Mouse (Mus musculus) intestine, embryonic 14.5 days (tissue): ENCODE results near the gene Gm11938. TPM values are rescaled to one million over a fixed set of nuclear protein-coding genes. Genes with fewer than 3 reads are reported as not detected.

ENCODE experiments used
- ATAC-seq: fragments of 200-750 bp; cut with Nextera tagmentation; replicated peaks from 2 replicates; pipeline ENCODE4 v1.8.0; 2017; ENCODE audit warnings: low read depth, moderate number of reproducible peaks, moderate TSS enrichment, moderate library complexity; ENCODE audit not compliant: low FRiP score, low TSS enrichment
- DNase-seq: peaks from one replicate; pipeline ENCODE4 v3.0.0-alpha.2; 2018; ENCODE audit warnings: low spot score
- H3K27ac ChIP-seq: fragments of 300-500 bp; sonication (generic); 2 replicates; pipeline ENCODE4 v1.5.1; 2014; ENCODE audit warnings: low read depth, mild to moderate bottlenecking, control low read depth
- H3K27me3 ChIP-seq: fragments of 300-500 bp; sonication (generic); replicated peaks from 2 replicates; pipeline ENCODE4 v1.6.1; 2014; ENCODE audit warnings: low read length, control low read depth; ENCODE audit not compliant: control insufficient read depth, insufficient read depth
- H3K36me3 ChIP-seq: fragments of 300-500 bp; sonication (generic); 2 replicates; pipeline ENCODE4 v1.6.1; 2014; ENCODE audit warnings: low read length, control low read depth; ENCODE audit not compliant: control insufficient read depth, insufficient read depth
- H3K4me1 ChIP-seq: fragments of 300-500 bp; sonication (generic); replicated peaks from 2 replicates; pipeline ENCODE4 v1.6.1; 2014; ENCODE audit warnings: low read length, control low read depth, mixed read lengths; ENCODE audit not compliant: control insufficient read depth, insufficient read depth
- H3K4me2 ChIP-seq: fragments of 300-500 bp; sonication (generic); 2 replicates; pipeline ENCODE4 v1.6.1; 2014; ENCODE audit warnings: low read length
- H3K4me3 ChIP-seq: fragments of 300-500 bp; sonication (generic); 2 replicates; pipeline ENCODE4 v1.5.1; 2014; ENCODE audit warnings: low read depth, low read length, control low read depth, mixed read lengths
- H3K9ac ChIP-seq: fragments of 300-500 bp; sonication (generic); 2 replicates; pipeline ENCODE4 v1.6.1; 2014; ENCODE audit warnings: mild to moderate bottlenecking, low read length
- H3K9me3 ChIP-seq: fragments of 300-500 bp; sonication (generic); 2 replicates; pipeline ENCODE4 v1.6.1; 2016; ENCODE audit warnings: low read length, control low read depth; ENCODE audit not compliant: control insufficient read depth
- WGBS: fragments of 180-500 bp; shearing (Covaris S2); extraction: QIAGEN DNeasy Blood & Tissue Kit; methylation state at CpG from one replicate; pipeline ENCODE4 v1.1.7; 2014; 5-methylcytosine and 5-hydroxymethylcytosine counted together
- polyA plus RNA-seq: library from polyadenylated mRNA; unstranded; fragments of >200 nt; fragmentation: Nextera tagmentation; extraction: Ambion mirVana; gene quantifications from 2 replicates; pipeline ENCODE4 v1.2.1, GENCODE M21; 2014

Gm11938 gene
- polyA plus RNA-seq, 1 experiment from 2014 or later = not detected

GRCm38 (mm10) chr11:99557976-99558745, 44.9 kb downstream of the Gm11938 start:
- ATAC-seq = no peak
- Histone ChIP-seq H3K27me3 (no peaks in the 10 kb centered on the region), H3K27ac (no peak overlapping the region), H3K9ac (no peak overlapping the region), H3K36me3 (no peaks in the 10 kb centered on the region), H3K4me2 (no peak overlapping the region), H3K4me3 (no peak overlapping the region), H3K4me1 (no peaks in the 10 kb centered on the region), H3K9me3 (no peaks in the 10 kb centered on the region)
- WGBS = 47% methylated on average over 3 of the region's 3 CpGs
- DNase-seq = no peak

GRCm38 (mm10) chr11:99556753-99557152, 46.4 kb downstream of the Gm11938 start, which contains the start of gene Krtap3-2:
TSS of gene Krtap3-2 (minus strand) at chr11:99556853.
- Histone ChIP-seq H3K27me3 (no peaks in the 10 kb centered on the region), H3K27ac (no peak within 1 kb of the TSS), H3K4me3 (no peak within 1 kb of the TSS), H3K9me3 (no peaks in the 10 kb centered on the region), H3K9ac (no peak within 1 kb of the TSS), H3K4me1 (no peaks in the 10 kb centered on the region), H3K4me2 (no peak within 1 kb of the TSS), H3K36me3 (no peaks in the 10 kb centered on the region)
- no peak for ATAC-seq
- DNase-seq = no peak
- WGBS = 50% methylated on average over 1 of the region's 2 CpGs

GRCm38 (mm10) chr11:99556195-99556594, 46.9 kb downstream of the Gm11938 start:
- H3K9ac ChIP-seq = no peak overlapping the region
- no peaks in the 10 kb centered on the region for H3K36me3 ChIP-seq
- 88% methylated on average over 2 of the region's 2 CpGs for WGBS

More at GRCm38 (mm10) chr11:99556195-99556594, 46.9 kb downstream of the Gm11938 start:
- H3K9me3 ChIP-seq = no peaks in the 10 kb centered on the region
- DNase-seq = no peak
- no peak overlapping the region for H3K27ac ChIP-seq
- H3K4me1 ChIP-seq = no peaks in the 10 kb centered on the region
- no peak overlapping the region for H3K4me3 ChIP-seq
- no peak overlapping the region for H3K4me2 ChIP-seq
- ATAC-seq = no peak
- no peaks in the 10 kb centered on the region for H3K27me3 ChIP-seq

Other genes starting within 250 kb of the Gm11938 start
- gene Krt28, start 228.4 kb downstream of the Gm11938 start, polyA plus RNA-seq = not detected in 2 replicates
- gene Krt10, start 213.9 kb downstream of the Gm11938 start, polyA plus RNA-seq = 26.2 and 28.5 TPM in 2 replicates
- not detected in 2 replicates for gene Krt12, start 181.0 kb downstream of the Gm11938 start, polyA plus RNA-seq
- gene Krt20, start 165.2 kb downstream of the Gm11938 start, polyA plus RNA-seq = 16.5 and 17.1 TPM in 2 replicates
- 6.0 and 9.2 TPM in 2 replicates for gene Krt23, start 110.2 kb downstream of the Gm11938 start, polyA plus RNA-seq
- gene Krt39, start 82.0 kb downstream of the Gm11938 start, polyA plus RNA-seq = not detected in 2 replicates
- gene Krt40, start 60.1 kb downstream of the Gm11938 start, polyA plus RNA-seq = not detected in 2 replicates
- gene Krtap3-3, start 52.4 kb downstream of the Gm11938 start, polyA plus RNA-seq = not detected in 2 replicates
- gene Krtap3-2, start 46.5 kb downstream of the Gm11938 start, polyA plus RNA-seq = not detected in 2 replicates
- gene Gm11939, start 43.8 kb downstream of the Gm11938 start, polyA plus RNA-seq = not detected in 2 replicates
- gene Krtap3-1, start 36.7 kb downstream of the Gm11938 start, polyA plus RNA-seq = not detected in 2 replicates
- not detected in 2 replicates for gene Krtap1-5, start 22.3 kb downstream of the Gm11938 start, polyA plus RNA-seq
- not detected in 2 replicates for gene Krtap1-4, start 19.7 kb downstream of the Gm11938 start, polyA plus RNA-seq
- not detected in 2 replicates for gene Krtap1-3, start 12.0 kb downstream of the Gm11938 start, polyA plus RNA-seq
- not detected in 2 replicates for gene Krtap9-3, start 5.2 kb downstream of the Gm11938 start, polyA plus RNA-seq
- gene Gm11937, start 6.9 kb upstream of the Gm11938 start, polyA plus RNA-seq = not detected in 2 replicates
- gene Krtap2-4, start 11.5 kb upstream of the Gm11938 start, polyA plus RNA-seq = not detected in 2 replicates
- not detected in 2 replicates for gene Gm11562, start 17.1 kb upstream of the Gm11938 start, polyA plus RNA-seq
- gene Krtap4-1, start 24.9 kb upstream of the Gm11938 start, polyA plus RNA-seq = not detected in 2 replicates
- gene Krtap4-2, start 31.8 kb upstream of the Gm11938 start, polyA plus RNA-seq = not detected in 2 replicates
- not detected in 2 replicates for gene Krtap4-7, start 40.8 kb upstream of the Gm11938 start, polyA plus RNA-seq
- not detected in 2 replicates for gene Gm11555, start 46.9 kb upstream of the Gm11938 start, polyA plus RNA-seq
- gene Gm11563, start 55.7 kb upstream of the Gm11938 start, polyA plus RNA-seq = not detected in 2 replicates
- not detected in 2 replicates for gene Krtap4-6, start 62.7 kb upstream of the Gm11938 start, polyA plus RNA-seq
- gene Gm14190, start 87.4 kb upstream of the Gm11938 start, polyA plus RNA-seq = not detected in 2 replicates
- gene Gm14180, start 131.0 kb upstream of the Gm11938 start, polyA plus RNA-seq = not detected in 2 replicates
- not detected in 2 replicates for gene Gm11595, start 169.6 kb upstream of the Gm11938 start, polyA plus RNA-seq
- gene Krtap4-8, start 177.4 kb upstream of the Gm11938 start, polyA plus RNA-seq = not detected in 2 replicates
- gene Krtap4-9, start 181.9 kb upstream of the Gm11938 start, polyA plus RNA-seq = not detected in 2 replicates
- not detected in 2 replicates for gene Gm11596, start 190.2 kb upstream of the Gm11938 start, polyA plus RNA-seq
- not detected in 2 replicates for gene Gm11569, start 195.6 kb upstream of the Gm11938 start, polyA plus RNA-seq
- gene Gm11554, start 201.1 kb upstream of the Gm11938 start, polyA plus RNA-seq = not detected in 2 replicates
- not detected in 2 replicates for gene Krtap4-13, start 206.6 kb upstream of the Gm11938 start, polyA plus RNA-seq
- not detected in 2 replicates for gene Gm11564, start 212.4 kb upstream of the Gm11938 start, polyA plus RNA-seq
- not detected in 2 replicates for gene 2300003K06Rik, start 234.8 kb upstream of the Gm11938 start, polyA plus RNA-seq
- 0.19 TPM in 1 of 2 replicates, not detected in the other for gene Krtap4-16, start 248.3 kb upstream of the Gm11938 start, polyA plus RNA-seq